Mouse (Mus musculus): ENCODE measurements around the gene Fam19a1.

- no peak for TF ChIP-seq CTCF (conservative IDR thresholded peaks at IDR 0.05; ENCODE audit: low read length)
- no peak for TF ChIP-seq POU5F1 (IDR thresholded peaks at IDR 0.05; ENCODE audit: borderline replicate concordance, low read length)
These were observed 305.9 kb downstream of the Fam19a1 start for GRCm38 (mm10) chr6:96418866-96419265.
